Mouse (Mus musculus) embryo, embryonic 10.5 days (tissue): ENCODE measurements around the gene BC051019.

ENCODE experiments used
- DNase-seq: peaks from one replicate; pipeline ENCODE4 v3.0.0-alpha.2; 2015; ENCODE audit warnings: low spot score

BC051019 gene

DNA sequence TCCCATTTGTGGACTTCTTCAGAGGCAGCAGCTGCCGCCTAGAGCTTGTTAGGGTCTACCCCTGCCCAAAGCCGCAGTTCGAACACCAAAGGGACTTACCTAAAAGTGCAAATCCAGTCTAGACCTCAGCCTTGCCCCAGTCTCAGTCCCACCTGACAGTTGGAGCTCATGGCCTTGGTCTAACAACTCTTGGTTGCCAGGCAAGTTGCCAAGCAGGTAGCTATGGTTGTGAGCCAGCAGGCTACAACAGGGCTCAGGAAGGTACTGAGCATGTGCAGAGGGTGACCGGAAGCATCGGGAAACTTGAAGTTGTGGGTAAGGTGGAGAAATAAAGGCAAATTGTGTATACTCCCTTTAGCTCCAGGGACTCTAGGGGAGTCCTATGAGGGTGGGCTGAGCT is at the start of gene BC051019:
TSS of gene BC051019 (minus strand) at position 154 of the 400 bp plus-strand sequence.
- DNase-seq, result no peak

DNA sequence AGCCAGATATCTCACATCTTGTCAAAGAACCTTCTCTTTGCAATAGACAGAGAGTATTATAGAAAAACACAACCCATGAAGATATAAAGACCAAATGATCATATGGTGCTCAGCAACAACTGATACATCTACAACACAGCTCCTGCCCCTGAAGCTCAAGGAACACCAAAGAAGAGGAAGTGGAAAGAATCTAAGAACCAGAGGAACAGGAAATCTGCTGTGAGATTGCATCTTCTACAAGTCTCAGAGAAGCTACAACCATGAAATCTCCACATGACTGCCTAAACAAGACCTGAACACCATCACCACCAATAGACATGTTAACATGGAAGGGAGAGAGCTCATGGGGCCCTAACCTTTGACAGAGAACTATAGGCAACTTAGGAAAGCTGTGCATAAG is 48.6 kb upstream of the BC051019 start:
- DNase-seq, result no peak

DNA sequence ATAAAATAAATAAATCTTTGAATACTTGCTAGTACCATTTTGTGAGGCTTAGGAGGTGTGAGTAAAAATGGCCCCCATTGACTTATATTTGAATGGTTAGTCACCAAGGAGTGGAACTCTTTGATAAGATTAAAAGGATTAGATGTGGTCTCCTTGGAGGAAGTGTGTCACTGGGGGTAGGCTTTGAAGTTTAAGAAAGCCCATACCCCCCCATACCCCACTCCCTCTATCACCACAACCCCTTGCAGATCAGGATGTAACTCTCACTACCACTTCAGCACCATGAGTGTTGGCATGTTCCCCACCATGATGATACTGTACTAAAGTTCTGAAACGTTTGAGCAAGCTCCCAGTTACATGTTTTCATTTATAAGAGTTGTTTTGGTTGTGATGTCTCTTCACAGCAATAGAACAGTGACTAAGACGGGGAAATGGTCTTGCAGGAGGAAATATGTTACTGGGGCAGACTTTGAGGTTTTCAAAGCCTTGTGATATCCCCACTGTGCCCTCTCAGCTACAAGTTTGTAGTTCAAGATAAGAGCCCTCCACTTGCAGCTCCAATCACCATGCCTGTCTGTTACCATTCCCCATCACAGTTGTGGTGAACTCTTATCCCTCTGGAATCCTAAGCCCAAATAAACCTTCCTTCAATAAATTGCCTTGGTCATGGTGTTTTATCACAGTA is 45.2 kb upstream of the BC051019 start:
- no peak for DNase-seq

DNA sequence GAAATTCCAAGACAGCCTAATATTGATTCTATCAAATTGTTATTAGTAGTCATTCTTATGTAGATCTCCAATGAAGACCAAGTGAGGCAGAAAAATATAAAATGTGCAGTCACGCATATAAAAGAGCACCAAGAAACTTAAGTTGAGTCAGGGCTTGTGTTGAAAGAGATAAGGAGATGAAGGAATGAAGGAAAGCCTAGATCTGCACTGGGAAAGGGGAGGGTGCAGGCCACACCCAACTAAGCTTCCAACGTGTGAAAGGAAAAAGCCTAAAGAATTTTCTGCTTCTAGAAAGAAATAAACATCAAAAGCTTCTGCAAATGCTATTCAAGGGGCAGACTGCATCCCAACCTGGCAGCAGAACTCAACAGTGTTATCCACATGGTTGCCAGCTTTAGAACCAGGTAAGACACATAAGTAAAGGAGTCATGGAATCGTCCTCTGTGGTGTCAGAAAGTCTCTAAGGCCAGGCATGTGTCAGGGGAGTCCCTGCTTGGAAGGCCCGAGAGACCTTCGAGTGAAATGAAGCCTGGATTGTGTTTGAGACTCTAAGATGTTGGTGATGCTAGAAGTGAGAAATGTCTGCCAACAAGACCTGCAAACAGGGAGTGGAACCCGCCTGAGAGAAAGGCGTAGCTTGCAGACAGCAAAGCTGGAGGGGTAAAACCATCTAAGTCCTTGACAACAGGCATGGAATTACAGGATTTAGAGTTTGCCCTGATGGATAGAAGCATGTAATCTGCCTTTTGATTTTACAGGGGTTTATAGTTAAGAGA is 44.1 kb upstream of the BC051019 start:
- no peak for DNase-seq

DNA sequence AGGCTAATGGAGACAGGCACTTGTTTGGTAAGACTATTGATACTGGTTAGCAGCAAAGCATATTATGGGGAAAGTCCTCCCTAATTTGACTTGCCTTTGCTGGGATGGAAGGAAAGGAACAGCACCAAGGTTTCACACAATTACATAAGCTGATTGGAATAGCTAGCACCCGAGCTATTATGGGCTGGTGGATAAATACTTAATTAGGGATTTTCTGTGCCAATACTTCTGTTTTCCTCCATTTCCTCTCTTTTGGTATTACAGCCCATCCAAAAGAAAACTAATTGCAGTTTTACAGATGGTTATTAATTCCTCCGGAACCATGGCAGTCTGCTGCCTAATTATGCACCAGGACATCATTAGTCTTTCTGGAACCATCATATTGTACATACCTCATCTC is 40.4 kb upstream of the BC051019 start:
- DNase-seq, result no peak

DNA sequence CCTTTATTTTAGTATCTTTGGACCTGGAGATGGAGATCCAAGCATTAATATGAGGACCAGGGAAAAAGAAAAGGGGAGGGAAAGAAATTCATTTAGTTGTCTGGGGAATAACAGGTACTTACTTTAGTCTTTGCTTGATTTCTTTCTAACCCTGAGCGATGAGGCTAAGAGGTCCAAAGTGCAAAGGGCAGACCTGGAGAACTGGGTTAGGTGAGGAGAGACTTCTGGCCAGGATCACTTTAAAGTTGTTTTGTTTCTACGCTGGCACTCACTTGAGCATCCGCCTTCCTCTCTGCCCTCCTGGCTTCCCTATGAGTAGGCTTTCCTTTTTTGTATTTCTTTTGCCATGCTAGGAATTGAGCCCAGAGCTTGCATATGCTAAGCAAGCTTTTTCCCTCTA is 32.6 kb upstream of the BC051019 start:
- DNase-seq, result no peak

DNA sequence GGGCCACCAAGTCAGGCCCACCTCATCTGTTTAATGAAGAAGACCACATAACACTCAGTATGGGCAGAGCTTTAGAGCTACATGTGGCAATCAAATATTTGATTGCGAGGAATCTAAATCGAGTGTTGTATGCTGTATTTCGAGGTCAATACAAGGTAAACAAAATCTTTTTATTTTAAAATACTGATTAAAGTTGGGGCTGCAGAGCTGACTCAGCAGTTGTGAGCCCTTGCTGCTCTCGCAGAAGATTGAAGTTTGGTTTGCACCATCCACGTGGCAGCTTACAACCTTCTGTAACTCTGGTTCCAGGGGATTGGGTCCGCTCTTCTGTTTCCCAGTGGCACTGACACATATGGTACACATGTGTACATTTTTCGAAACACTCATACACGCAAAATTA is 30.4 kb upstream of the BC051019 start:
- no peak for DNase-seq

DNA sequence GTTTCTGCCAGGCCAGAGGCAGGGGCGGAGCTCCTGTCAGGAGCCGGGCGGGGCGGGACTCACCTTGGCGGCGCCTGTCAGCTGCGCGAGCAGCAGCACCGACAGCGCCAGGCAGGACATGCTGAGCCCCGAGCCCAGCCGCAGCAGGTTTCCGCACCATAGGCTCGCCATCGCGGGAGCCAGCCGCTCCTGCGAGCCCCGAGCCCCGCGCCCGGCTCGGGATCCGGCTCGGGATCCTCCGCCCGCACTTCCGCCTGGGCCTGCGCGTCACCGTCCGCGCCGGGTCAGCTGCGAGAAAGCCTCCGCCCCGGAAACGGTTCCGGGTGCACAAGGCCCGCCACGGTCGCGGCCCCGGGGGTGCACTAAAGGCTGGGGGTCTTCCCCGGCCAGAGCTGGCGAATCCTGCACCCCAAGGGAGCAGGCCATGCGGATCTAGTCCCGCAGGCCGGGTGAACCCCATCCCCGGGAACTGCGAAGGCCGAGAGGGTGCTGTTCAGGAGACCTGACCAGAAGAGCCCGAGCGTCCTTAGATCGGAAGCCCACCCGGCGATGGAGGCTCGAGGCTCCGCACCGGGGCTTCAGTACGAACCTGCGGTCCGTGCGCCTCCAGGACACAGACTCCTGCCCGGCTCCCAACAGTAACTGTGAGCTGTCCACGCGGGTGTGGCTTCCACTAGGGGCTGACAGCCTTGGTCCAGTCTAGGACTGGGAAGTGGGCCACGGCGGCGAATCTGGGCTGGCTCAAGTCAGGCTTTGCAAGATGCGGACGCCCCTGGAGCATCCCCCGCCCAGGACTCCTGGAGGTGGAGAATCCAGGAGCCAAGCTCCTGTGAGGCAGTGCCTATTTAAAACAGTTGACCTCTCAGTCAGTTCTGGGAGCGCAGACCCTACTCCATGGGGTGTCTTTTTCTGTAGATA is 28.6 kb upstream of the BC051019 start, which contains the start of gene Tmem9b:
TSS of gene Tmem9b (minus strand) at position 868 of the 918 bp plus-strand sequence.
- peak; percentile 81 for DNase-seq

DNA sequence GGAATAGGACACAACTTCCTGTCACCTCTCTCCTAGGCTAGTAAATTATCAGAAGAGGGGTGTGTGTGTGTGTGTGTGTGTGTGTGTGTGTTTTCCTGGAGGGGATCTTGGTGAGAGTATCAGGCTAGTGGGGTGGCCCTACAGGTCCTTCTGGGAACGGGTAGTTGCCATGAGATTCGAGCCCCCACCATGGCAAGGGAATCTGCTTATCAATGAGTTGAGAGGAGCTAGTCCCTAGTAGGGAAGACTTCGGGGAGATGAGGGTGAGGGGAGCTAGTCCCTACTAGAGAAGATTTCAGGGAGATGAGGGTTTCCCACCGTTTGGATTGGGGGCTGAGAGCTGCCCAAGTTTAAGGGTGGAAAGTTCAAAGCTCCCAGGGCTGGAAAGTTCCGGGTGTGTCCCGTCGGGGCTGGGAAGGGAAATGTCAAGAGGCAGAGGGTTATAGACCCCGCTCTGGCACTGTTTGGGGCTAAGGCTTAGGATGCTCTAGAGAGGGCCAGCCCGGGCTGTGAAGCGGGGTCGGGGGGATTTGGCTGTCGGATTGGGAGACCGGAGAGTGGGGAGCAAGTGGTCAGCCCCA is 27.9 kb upstream of the BC051019 start:
- no peak for DNase-seq

DNA sequence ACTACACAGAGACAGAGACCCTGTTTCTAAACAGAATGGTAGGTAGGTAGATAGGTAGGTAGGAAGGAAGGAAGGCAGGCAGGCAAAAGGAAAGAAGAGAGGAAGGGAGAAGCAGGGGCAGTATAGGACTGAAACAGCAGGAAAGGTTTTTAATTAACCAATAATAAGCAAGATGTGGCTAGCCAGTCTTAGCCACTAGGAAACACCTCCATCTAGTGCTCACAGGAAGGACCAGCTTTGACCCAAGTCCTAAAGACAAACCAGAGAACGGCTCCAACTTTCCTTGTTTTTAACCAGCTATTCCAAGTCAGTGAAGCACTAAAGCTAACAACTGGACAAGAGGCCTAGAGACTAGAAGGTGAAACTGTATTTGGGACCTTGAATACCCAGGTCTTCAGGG is 24.1 kb upstream of the BC051019 start:
- no peak for DNase-seq

DNA sequence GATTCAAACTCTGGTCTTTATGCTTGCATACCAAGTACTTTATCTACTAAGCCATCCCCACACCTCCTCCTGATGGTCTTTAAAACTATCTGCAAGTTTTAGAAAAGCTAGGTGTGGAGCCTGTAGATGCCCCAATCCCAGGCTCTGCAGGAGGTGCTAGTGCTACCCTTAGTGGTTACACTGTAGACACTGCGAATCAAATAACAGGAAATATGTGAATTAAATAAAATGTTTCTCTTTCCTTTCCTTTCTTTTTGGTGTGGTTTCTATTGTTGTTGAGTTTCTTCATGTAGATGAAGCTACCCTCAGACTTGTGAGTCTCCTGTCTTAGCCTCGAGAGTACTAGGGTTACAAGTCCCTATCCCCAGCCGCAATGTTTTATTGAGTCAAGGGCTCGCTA is 18.1 kb upstream of the BC051019 start:
- DNase-seq, result no peak

DNA sequence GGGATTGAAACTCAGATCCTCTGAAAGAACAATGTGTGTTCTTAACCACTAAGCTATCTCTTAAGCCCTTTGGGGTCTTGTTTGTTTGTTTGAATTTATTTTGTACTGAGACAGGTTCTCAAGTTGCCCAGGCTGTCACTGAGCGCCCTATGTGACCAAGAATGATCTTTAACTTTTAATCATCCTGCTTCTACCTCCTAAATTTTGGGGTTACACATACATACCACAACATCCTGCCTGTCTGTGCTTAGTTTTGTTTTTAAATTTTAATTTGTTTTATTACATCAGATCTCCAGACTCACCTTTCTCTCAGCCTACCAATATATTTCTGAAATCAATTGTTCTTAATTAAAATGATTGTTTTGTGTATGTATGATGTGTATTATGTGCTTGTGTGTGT is 17.4 kb upstream of the BC051019 start:
- DNase-seq, result no peak

DNA sequence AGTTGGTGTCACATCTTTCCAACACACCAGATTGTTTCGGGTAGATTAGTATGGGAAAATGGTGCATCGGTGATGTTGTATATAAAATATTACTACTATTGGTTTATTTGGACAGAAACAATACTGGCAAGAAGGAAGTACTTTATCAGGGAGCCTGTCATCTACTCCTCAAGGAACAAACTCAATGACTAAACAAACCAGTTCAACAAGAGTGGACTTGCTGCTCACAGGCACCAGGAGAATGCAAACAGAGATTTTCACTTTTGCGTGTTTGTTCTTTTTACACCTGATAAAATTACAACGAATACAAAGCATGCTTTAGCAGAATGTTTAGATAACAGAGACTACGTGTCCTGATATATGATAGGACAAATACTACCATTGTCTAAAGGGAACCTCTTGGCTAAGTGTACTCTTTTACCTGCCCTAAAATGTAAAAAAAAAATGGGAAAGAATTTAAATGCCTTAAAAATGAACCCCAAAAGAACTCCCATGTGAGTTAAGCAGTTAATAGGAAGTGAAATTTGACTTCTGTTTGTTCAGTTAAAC is 16.2 kb upstream of the BC051019 start:
- no peak for DNase-seq

DNA sequence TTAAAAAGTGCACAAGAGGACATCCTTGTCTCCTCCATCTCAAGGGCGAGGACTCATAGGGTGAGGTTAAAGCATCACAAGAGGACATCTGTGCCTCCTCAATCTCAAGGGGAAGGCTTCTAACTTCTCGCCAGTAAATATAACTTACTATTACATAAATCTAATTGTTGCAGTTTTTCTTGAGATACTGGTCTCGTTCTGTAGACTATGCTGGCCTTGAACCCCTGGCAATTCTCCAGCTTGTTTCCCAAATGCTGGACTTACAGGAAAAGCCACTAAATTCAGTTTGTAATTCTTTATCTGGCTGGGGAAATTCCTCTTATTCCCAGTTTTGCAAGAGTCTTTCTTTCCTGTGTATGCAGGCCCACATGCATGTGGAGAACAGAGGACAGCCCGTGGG is 11.2 kb upstream of the BC051019 start:
- DNase-seq, result no peak

DNA sequence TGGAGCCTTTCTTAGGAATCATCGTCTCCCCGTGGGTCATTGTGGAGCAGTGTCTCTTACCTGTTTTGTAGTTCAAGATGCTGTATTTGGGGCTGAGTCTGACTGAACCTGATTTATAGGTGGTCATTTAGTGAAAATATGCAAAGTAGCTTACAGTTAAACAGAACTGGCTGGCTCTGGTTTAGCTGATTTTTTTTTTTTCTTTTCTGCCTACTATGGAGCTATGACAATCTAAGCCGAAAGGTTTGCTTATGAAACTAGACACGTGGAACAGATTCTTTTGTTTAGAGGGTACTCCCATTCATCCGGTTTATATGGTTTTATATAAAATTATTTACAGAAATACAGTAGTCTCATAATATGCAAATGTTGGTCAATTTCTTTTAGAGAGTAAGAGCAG is 8.0 kb upstream of the BC051019 start, which contains the start of gene Ascl3:
TSS of gene Ascl3 (minus strand) at position 101 of the 400 bp plus-strand sequence.
- no peak for DNase-seq

DNA sequence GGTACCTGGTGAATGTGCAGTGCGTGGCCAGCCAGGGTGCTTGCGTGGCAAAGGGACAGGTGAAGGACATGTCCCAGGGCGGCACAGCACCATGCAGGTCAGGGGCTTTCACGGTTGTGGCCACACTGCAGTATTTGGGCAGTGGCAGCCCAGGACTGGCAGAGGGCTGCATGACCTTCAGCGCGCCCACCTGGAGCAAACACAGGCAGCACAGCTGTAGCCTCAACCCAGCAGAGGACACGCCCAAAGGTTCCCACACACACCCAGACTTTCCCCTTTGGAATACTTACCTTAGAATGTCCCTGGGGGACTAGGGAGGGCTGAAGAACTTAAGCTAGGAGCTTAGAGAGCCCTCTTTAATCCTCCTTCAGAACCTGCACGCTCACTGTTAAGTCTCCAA is 536 bp downstream of the BC051019 start:
- no peak for DNase-seq

DNA sequence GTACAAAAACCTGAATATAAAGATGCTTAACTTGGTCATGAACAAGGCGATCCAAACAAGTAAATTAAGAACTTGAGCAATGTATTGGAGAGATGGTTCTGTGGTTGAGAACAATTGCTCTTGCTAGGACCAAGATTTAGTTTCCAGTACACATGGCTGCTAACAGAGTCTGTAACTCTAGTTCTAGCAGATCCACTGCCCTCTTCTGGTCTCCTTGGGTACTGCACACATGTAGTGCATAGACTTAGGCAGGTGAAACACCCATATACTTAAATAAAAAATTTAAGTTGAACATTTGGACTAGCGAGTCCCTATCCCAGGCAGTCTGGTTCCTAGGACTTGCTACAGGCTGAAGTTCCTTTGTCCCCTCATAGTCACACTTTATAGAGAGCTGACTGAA is 1.0 kb downstream of the BC051019 start:
- DNase-seq, result peak; percentile 15

DNA sequence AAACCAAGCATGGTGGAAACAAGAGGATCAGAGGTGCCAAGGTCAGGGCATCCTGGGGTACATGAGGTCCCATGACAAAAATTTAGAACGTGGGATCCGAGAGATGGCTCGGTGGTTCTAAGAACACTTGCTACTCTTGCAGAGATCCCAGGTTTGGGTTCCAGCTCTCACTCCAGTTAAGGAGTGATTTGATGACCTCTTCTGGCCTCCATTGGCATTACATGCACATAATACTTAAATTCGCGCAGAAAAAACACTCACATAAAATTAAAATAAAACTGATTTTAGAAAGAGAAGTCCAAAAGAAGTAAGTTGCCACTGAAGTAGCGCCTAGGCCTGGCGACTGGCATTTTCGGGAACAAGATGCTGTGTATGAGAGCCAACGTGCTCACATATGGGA is 4.4 kb downstream of the BC051019 start:
- DNase-seq, result peak; percentile 74

DNA sequence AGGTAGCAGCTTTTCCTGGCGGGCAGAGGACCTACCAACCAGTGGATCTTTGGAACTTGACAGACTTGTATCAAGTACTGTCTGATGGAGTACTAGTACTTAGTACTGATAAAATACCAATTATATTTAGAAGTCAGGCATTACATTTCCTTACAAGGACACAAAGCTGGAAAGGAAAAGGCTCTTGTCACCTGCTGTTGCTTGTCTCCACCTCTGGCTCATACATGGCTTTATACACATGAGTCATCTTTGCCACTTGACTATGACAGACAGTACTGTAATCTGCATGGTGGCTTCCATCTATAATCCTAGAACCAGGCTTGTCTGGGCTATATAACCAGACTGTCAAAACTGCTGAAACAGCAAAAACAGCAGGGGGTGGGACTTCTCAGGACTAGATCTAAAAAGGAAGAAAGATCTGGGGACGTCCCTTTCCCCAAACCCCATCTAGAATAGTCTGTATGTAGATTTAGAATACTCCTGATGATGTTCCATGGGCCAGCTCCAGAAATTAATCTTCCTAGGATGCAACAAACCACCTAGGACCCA is 10.1 kb downstream of the BC051019 start:
- no peak for DNase-seq

DNA sequence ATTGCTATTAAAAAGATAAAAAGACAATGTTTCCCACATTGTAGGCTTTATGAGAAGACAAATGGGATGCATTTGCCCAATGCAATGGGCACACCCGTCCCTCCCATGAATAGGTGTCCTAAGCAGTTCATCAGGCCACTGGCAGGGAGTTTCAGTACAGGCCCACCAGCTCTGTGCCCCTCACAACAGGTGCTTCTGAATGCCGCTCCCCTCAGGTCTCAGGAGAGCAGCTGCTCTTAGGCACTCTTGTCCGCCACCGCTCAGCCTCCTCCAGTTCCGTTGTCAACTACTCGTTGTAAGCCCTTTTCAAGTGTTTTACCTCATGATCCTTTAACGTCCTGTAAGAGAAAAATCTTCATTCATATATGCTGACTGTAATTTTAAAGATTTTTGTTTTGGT is 11.5 kb downstream of the BC051019 start:
- DNase-seq, result no peak

DNA sequence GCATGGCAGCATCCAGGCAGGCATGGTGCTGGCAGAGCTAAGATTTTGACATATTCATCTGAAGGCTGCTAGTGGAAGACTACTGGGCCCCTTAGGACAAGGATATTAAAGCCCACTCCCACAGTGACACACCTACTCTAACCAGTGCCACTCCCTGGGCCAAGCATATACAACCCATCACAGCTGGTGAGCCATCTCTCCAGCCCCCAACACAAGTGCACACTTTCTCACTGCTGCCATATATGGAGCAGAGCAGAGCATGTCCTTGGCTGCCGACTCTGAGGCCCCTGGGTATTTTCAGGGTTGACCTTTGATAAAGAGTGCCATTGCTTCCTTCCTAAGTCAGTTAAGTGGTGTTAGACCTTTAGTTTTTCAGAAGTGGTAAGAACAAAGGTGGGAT is 13.6 kb downstream of the BC051019 start:
- DNase-seq, result no peak
